Mouse (Mus musculus) hindbrain, embryonic 14.5 days (tissue): ENCODE results near the gene Cfap73. TPM values are rescaled to one million over a fixed set of nuclear protein-coding genes. Genes with fewer than 3 reads are reported as not detected.

Source experiments
- ATAC-seq: fragments of 200-750 bp; cut with Nextera tagmentation; 2 replicates; pipeline ENCODE4 v1.8.0; 2017; ENCODE audit warnings: moderate number of reproducible peaks, mild to moderate bottlenecking, moderate TSS enrichment, moderate library complexity; ENCODE audit not compliant: low FRiP score
- DNase-seq: peaks from one replicate; pipeline ENCODE4 v3.0.0-alpha.2; 2015; ENCODE audit warnings: low spot score
- H3K27ac ChIP-seq: fragments of 300-500 bp; sonication (generic); 2 replicates; pipeline ENCODE4 v1.5.1; 2014; ENCODE audit warnings: mild to moderate bottlenecking, moderate library complexity
- H3K27me3 ChIP-seq: fragments of 300-500 bp; sonication (generic); 2 replicates; pipeline ENCODE4 v1.6.1; 2014; ENCODE audit warnings: mild to moderate bottlenecking, low read length, mixed read lengths; ENCODE audit not compliant: control insufficient read depth, insufficient read depth
- H3K36me3 ChIP-seq: fragments of 300-500 bp; sonication (generic); replicated peaks from 2 replicates; pipeline ENCODE4 v1.6.1; 2014; ENCODE audit not compliant: control insufficient read depth, insufficient read depth
- H3K4me1 ChIP-seq: fragments of 300-500 bp; sonication (generic); replicated peaks from 2 replicates; pipeline ENCODE4 v1.6.1; 2014; ENCODE audit warnings: antibody characterized with exemption, low read length, mixed read lengths; ENCODE audit not compliant: control insufficient read depth, insufficient read depth
- H3K4me2 ChIP-seq: fragments of 300-500 bp; sonication (generic); replicated peaks from 2 replicates; pipeline ENCODE4 v1.6.1; 2014; ENCODE audit warnings: mild to moderate bottlenecking, moderate library complexity
- H3K4me3 ChIP-seq: fragments of 300-500 bp; sonication (generic); replicated peaks from 2 replicates; pipeline ENCODE4 v1.5.1; 2014; ENCODE audit warnings: mild to moderate bottlenecking, low read length
- H3K9ac ChIP-seq: fragments of 300-500 bp; sonication (generic); 2 replicates; pipeline ENCODE4 v1.6.1; 2014
- H3K9me3 ChIP-seq: fragments of 300-500 bp; sonication (generic); 2 replicates; pipeline ENCODE4 v1.6.1; 2016; ENCODE audit warnings: low read length; ENCODE audit not compliant: control insufficient read depth
- WGBS: fragments of 180-500 bp; shearing (Covaris S2); extraction: QIAGEN DNeasy Blood & Tissue Kit; methylation state at CpG from one replicate; pipeline ENCODE4 v1.1.7; 2014; 5-methylcytosine and 5-hydroxymethylcytosine counted together
- polyA plus RNA-seq: library from polyadenylated mRNA; unstranded; fragments of >200 nt; fragmentation: Nextera tagmentation; extraction: Ambion mirVana; gene quantifications from 2 replicates; pipeline ENCODE4 v1.2.1, GENCODE M21; 2014

Gene Cfap73
- polyA plus RNA-seq, 1 experiment from 2014 or later, result 1.1 TPM

GRCm38 (mm10) chr5:120600946-120601668 is 32.9 kb downstream of the Cfap73 start:
- peaks cover 5% of the 10 kb centered on the region; the same call in 1 of the 2 replicates for H3K4me1 ChIP-seq
- H3K4me2 ChIP-seq, result no peak overlapping the region
- H3K9me3 ChIP-seq, result no peaks in the 10 kb centered on the region
- DNase-seq (no peak), ATAC-seq (no peak)
- H3K9ac ChIP-seq, result no peak overlapping the region
- 53% methylated on average over 11 of the region's 11 CpGs for WGBS
- no peaks in the 10 kb centered on the region for H3K36me3 ChIP-seq
- H3K4me3 ChIP-seq, result no peak overlapping the region
- H3K27ac ChIP-seq, result no peak overlapping the region
- H3K27me3 ChIP-seq, result no peaks in the 10 kb centered on the region

- Histone ChIP-seq H3K9ac (no peak overlapping the region), H3K4me1 (no peaks in the 10 kb centered on the region), H3K27ac (no peak overlapping the region), H3K36me3 (no peaks in the 10 kb centered on the region), H3K4me3 (no peak overlapping the region), H3K4me2 (no peak overlapping the region), H3K27me3 (no peaks in the 10 kb centered on the region), H3K9me3 (no peaks in the 10 kb centered on the region)
- 94% methylated on average over 6 of the region's 6 CpGs for whole genome bisulfite sequencing
- DNase-seq (no peak), ATAC-seq (no peak)
These were observed 34.4 kb downstream of the Cfap73 start for GRCm38 (mm10) chr5:120599625-120600024.

- H3K27ac ChIP-seq, result no peak overlapping the region
- WGBS, result 85% methylated on average over 6 of the region's 6 CpGs
- H3K9ac ChIP-seq, result no peak overlapping the region
- no peaks in the 10 kb centered on the region for H3K36me3 ChIP-seq
- DNase-seq, result no peak
- no peaks in the 10 kb centered on the region for H3K27me3 ChIP-seq
- no peak for ATAC-seq
- no peaks in the 10 kb centered on the region for H3K9me3 ChIP-seq
- H3K4me2 ChIP-seq, result no peak overlapping the region
- H3K4me1 ChIP-seq, result no peaks in the 10 kb centered on the region
- H3K4me3 ChIP-seq, result no peak overlapping the region
These were observed 39.5 kb downstream of the Cfap73 start for GRCm38 (mm10) chr5:120594485-120594884.

GRCm38 (mm10) chr5:120592141-120592540 is 41.9 kb downstream of the Cfap73 start:
- Histone ChIP-seq H3K4me3 (no peak overlapping the region), H3K27ac (no peak overlapping the region), H3K9ac (no peak overlapping the region), H3K27me3 (no peaks in the 10 kb centered on the region), H3K4me2 (no peak overlapping the region), H3K36me3 (no peaks in the 10 kb centered on the region), H3K4me1 (peaks cover 15% of the 10 kb centered on the region), H3K9me3 (no peaks in the 10 kb centered on the region)
- whole genome bisulfite sequencing, result 71% methylated on average over 7 of the region's 7 CpGs
- ATAC-seq, result no peak
- no peak for DNase-seq

- ATAC-seq (no peak), DNase-seq (no peak)
- 77% methylated on average over 16 of the region's 16 CpGs for WGBS
- Histone ChIP-seq H3K27me3 (no peaks in the 10 kb centered on the region), H3K4me2 (no peak overlapping the region), H3K36me3 (no peaks in the 10 kb centered on the region), H3K9me3 (no peaks in the 10 kb centered on the region), H3K9ac (no peak overlapping the region), H3K27ac (no peak overlapping the region), H3K4me3 (no peak overlapping the region), H3K4me1 (peaks cover 18% of the 10 kb centered on the region)
These were observed 43.6 kb downstream of the Cfap73 start for GRCm38 (mm10) chr5:120590356-120591010.

GRCm38 (mm10) chr5:120588569-120589094 is 45.4 kb downstream of the Cfap73 start, which contains the start of the genes Tpcn1 and Iqcd:
Gene Tpcn1, minus strand, starts transcription at chr5:120588673.
Gene Iqcd, plus strand, starts transcription at chr5:120589016.
- peak; percentile 100 for DNase-seq
- H3K27me3 ChIP-seq, result no peaks in the 10 kb centered on the region
- peak within 1 kb of the TSS; percentile 92 for H3K9ac ChIP-seq
- H3K36me3 ChIP-seq, result peaks cover 8% of the 10 kb centered on the region; the same call in 1 of the 2 replicates
- H3K27ac ChIP-seq, result peak within 1 kb of the TSS; percentile 80
- H3K9me3 ChIP-seq, result no peaks in the 10 kb centered on the region
- H3K4me2 ChIP-seq, result peak within 1 kb of the TSS; percentile 99
- H3K4me3 ChIP-seq, result peak within 1 kb of the TSS; percentile 90
- ATAC-seq, result peak; percentile 98
- H3K4me1 ChIP-seq, result peaks cover 18% of the 10 kb centered on the region
- WGBS, result 0% methylated on average over 33 of the region's 35 CpGs

GRCm38 (mm10) chr5:120587940-120588568 is 46.0 kb downstream of the Cfap73 start:
- Histone ChIP-seq H3K4me1 (peaks cover 18% of the 10 kb centered on the region), H3K27me3 (no peaks in the 10 kb centered on the region), H3K9ac (peak overlapping the region; percentile 92), H3K9me3 (no peaks in the 10 kb centered on the region), H3K4me3 (peak overlapping the region; percentile 90), H3K27ac (peak overlapping the region; percentile 80), H3K36me3 (peaks cover 14% of the 10 kb centered on the region; the same call in 1 of the 2 replicates), H3K4me2 (peak overlapping the region; percentile 99)
- WGBS, result 2% methylated on average over 29 of the region's 29 CpGs
- no peak; the same call in 1 of the 2 replicates for ATAC-seq
- no peak for DNase-seq

- DNase-seq, result peak; percentile 24
- Histone ChIP-seq H3K9me3 (no peaks in the 10 kb centered on the region), H3K9ac (0 out of 2 replicates have a peak overlapping the region, but pooled peaks have one; percentile 92), H3K4me1 (peaks cover 18% of the 10 kb centered on the region), H3K4me3 (peak overlapping the region; percentile 90), H3K36me3 (peaks cover 14% of the 10 kb centered on the region; the same call in 1 of the 2 replicates), H3K27me3 (no peaks in the 10 kb centered on the region), H3K4me2 (peak overlapping the region; percentile 99), H3K27ac (no peak overlapping the region)
- ATAC-seq, result no peak
- 35% methylated on average over 9 of the region's 9 CpGs for WGBS
These were observed 46.5 kb downstream of the Cfap73 start for GRCm38 (mm10) chr5:120587616-120587926.
